Mouse (Mus musculus): ENCODE results near the gene Ly9. TPM values are rescaled to one million over a fixed set of nuclear protein-coding genes. Genes with fewer than 3 reads are reported as not detected.

The Ly9 gene
- total RNA-seq (2017): 83.9 and 87.7 TPM in 2 replicates

GRCm38 (mm10) chr1:171607176-171607575 is at the start of gene Ly9:
TSS of gene Ly9 (minus strand) at chr1:171607410.
- peak; percentile 84 for ATAC-seq (ENCODE audit: extremely low read depth, insufficient number of reproducible peaks, low FRiP score, poor library complexity, severe bottlenecking)

- ATAC-seq (ENCODE audit: extremely low read depth, insufficient number of reproducible peaks, low FRiP score, poor library complexity, severe bottlenecking): no peak
Measured at GRCm38 (mm10) chr1:171652734-171653133, 45.5 kb upstream of the Ly9 start, which contains the start of gene Slamf7. TSS of gene Slamf7 (minus strand) at chr1:171653035.

- peak; percentile 62; the same call in 1 of the 2 replicates for ATAC-seq (ENCODE audit: extremely low read depth, insufficient number of reproducible peaks, low FRiP score, poor library complexity, severe bottlenecking)
Measured at GRCm38 (mm10) chr1:171648840-171649239, 41.6 kb upstream of the Ly9 start.

- 0 out of 2 replicates have a peak, but pooled peaks have one; percentile 23 for ATAC-seq (ENCODE audit: extremely low read depth, insufficient number of reproducible peaks, low FRiP score, poor library complexity, severe bottlenecking)
Measured at GRCm38 (mm10) chr1:171647716-171648115, 40.5 kb upstream of the Ly9 start.

GRCm38 (mm10) chr1:171646429-171646940 is 39.3 kb upstream of the Ly9 start:
- ATAC-seq (ENCODE audit: extremely low read depth, insufficient number of reproducible peaks, low FRiP score, poor library complexity, severe bottlenecking): no peak

GRCm38 (mm10) chr1:171643612-171644011 is 36.4 kb upstream of the Ly9 start:
- ATAC-seq (ENCODE audit: extremely low read depth, insufficient number of reproducible peaks, low FRiP score, poor library complexity, severe bottlenecking): peak; percentile 39; the same call in 1 of the 2 replicates

- ATAC-seq (ENCODE audit: extremely low read depth, insufficient number of reproducible peaks, low FRiP score, poor library complexity, severe bottlenecking): no peak
Measured at GRCm38 (mm10) chr1:171640796-171641195, 33.6 kb upstream of the Ly9 start.

- ATAC-seq (ENCODE audit: extremely low read depth, insufficient number of reproducible peaks, low FRiP score, poor library complexity, severe bottlenecking): no peak
Measured at GRCm38 (mm10) chr1:171638686-171639085, 31.5 kb upstream of the Ly9 start.

GRCm38 (mm10) chr1:171637101-171637500 is 29.9 kb upstream of the Ly9 start:
- ATAC-seq (ENCODE audit: extremely low read depth, insufficient number of reproducible peaks, low FRiP score, poor library complexity, severe bottlenecking): no peak

- no peak for ATAC-seq (ENCODE audit: extremely low read depth, insufficient number of reproducible peaks, low FRiP score, poor library complexity, severe bottlenecking)
Measured at GRCm38 (mm10) chr1:171635696-171636095, 28.5 kb upstream of the Ly9 start.

- peak; percentile 66; the same call in 1 of the 2 replicates for ATAC-seq (ENCODE audit: extremely low read depth, insufficient number of reproducible peaks, low FRiP score, poor library complexity, severe bottlenecking)
Measured at GRCm38 (mm10) chr1:171631447-171631846, 24.2 kb upstream of the Ly9 start.

GRCm38 (mm10) chr1:171630912-171631311 is 23.7 kb upstream of the Ly9 start:
- ATAC-seq (ENCODE audit: extremely low read depth, insufficient number of reproducible peaks, low FRiP score, poor library complexity, severe bottlenecking): no peak

- ATAC-seq (ENCODE audit: extremely low read depth, insufficient number of reproducible peaks, low FRiP score, poor library complexity, severe bottlenecking): no peak
Measured at GRCm38 (mm10) chr1:171630041-171630440, 22.8 kb upstream of the Ly9 start.

GRCm38 (mm10) chr1:171629168-171629567 is 22.0 kb upstream of the Ly9 start:
- no peak for ATAC-seq (ENCODE audit: extremely low read depth, insufficient number of reproducible peaks, low FRiP score, poor library complexity, severe bottlenecking)

- no peak for ATAC-seq (ENCODE audit: extremely low read depth, insufficient number of reproducible peaks, low FRiP score, poor library complexity, severe bottlenecking)
Measured at GRCm38 (mm10) chr1:171627801-171628200, 20.6 kb upstream of the Ly9 start.

GRCm38 (mm10) chr1:171620091-171620490 is 12.9 kb upstream of the Ly9 start:
- ATAC-seq (ENCODE audit: extremely low read depth, insufficient number of reproducible peaks, low FRiP score, poor library complexity, severe bottlenecking): no peak

GRCm38 (mm10) chr1:171619645-171620044 is 12.4 kb upstream of the Ly9 start:
- ATAC-seq (ENCODE audit: extremely low read depth, insufficient number of reproducible peaks, low FRiP score, poor library complexity, severe bottlenecking): no peak

- peak; percentile 96 for ATAC-seq (ENCODE audit: extremely low read depth, insufficient number of reproducible peaks, low FRiP score, poor library complexity, severe bottlenecking)
Measured at GRCm38 (mm10) chr1:171619001-171619400, 11.8 kb upstream of the Ly9 start.

- no peak for ATAC-seq (ENCODE audit: extremely low read depth, insufficient number of reproducible peaks, low FRiP score, poor library complexity, severe bottlenecking)
Measured at GRCm38 (mm10) chr1:171616881-171617515, 9.8 kb upstream of the Ly9 start.

GRCm38 (mm10) chr1:171613962-171614361 is 6.8 kb upstream of the Ly9 start:
- ATAC-seq (ENCODE audit: extremely low read depth, insufficient number of reproducible peaks, low FRiP score, poor library complexity, severe bottlenecking): peak; percentile 59; the same call in 1 of the 2 replicates

GRCm38 (mm10) chr1:171610781-171611180 is 3.6 kb upstream of the Ly9 start:
- 0 out of 2 replicates have a peak, but pooled peaks have one; percentile 36 for ATAC-seq (ENCODE audit: extremely low read depth, insufficient number of reproducible peaks, low FRiP score, poor library complexity, severe bottlenecking)
